Mouse (Mus musculus): ENCODE data around the gene Ankdd1b. TPM values are rescaled to one million over a fixed set of nuclear protein-coding genes. Genes with fewer than 3 reads are reported as not detected.

Ankdd1b gene
- polyA plus RNA-seq (2012; rRNA removed), result 5.2 and 8.9 TPM in 2 replicates

GRCm38 (mm10) chr13:96470957-96471356, at the start of gene Ankdd1b:
Gene Ankdd1b (minus strand): TSS chr13:96471198.

GRCm38 (mm10) chr13:96490433-96490832, 19.4 kb upstream of the Ankdd1b start, which contains the start of gene Gm17622:
Gene Gm17622 (plus strand): TSS chr13:96490733.

DNA sequence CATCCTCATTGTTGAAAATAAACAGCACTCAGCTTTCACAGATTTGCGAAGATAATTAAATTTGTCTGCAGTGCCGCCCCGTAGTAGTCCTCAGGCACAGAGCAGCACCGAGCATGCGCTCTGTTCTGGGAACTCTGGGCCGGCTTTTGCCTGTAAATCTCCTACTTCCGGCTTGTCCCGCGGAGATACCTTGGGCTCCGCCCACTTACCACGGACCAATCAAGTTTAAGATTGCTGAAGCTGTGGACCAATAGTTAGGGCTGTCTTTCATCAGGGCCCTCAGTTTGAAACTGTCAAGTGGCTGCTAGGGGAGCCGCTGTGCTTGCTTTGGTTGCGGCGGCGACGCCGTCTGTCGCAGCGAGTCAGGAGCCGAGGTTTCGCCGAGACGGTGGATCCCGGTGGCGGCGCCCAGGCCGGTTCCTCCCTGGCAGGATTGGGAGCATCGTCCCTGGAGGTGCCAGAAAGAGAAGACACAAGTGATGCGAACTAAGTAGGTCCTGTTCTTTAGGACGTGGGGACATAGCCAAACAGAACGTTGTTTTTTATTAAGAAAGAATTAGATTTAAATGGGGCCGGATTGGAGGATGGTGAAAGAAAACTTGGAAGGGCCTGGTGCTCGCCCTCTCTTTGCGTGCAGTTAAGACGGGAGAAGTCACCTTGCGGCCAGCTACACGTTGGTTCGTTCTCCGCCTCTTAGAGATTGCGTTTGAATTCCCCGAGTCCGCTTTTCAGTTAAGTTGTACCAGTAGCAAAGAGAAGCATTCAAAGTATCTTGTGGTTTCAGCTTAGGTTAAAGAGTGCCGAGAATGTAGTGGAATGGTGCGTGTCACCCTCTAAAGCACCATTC, 82.7 kb downstream of the Ankdd1b start, which contains the start of gene Poc5:
Poc5 (plus strand) TSS at position 253 of the 847 bp plus-strand sequence.

Other genes with a start within 250 kb of the Ankdd1b start
- gene Poc5, start 82.9 kb downstream of the Ankdd1b start, polyA plus RNA-seq (2012; rRNA removed), result 0.72 and 1.5 TPM in 2 replicates
- not detected in 2 replicates for gene Gm17622, start 19.5 kb upstream of the Ankdd1b start, polyA plus RNA-seq (2012; rRNA removed)
- 0.24 and 0.34 TPM in 2 replicates for gene Polk, start 71.4 kb upstream of the Ankdd1b start, polyA plus RNA-seq (2012; rRNA removed)
- gene Col4a3bp, start 71.4 kb upstream of the Ankdd1b start, polyA plus RNA-seq (2012; rRNA removed), result 5.4 and 6.5 TPM in 2 replicates
- gene Hmgcr, start 199.7 kb upstream of the Ankdd1b start, polyA plus RNA-seq (2012; rRNA removed), result 4.8 and 6.3 TPM in 2 replicates